Mouse (Mus musculus) spleen, adult 10 weeks (tissue): ENCODE data around the gene Phf13. TPM values are rescaled to one million over a fixed set of nuclear protein-coding genes. Genes with fewer than 3 reads are reported as not detected.

Experiments
- polyA plus RNA-seq: library from polyadenylated mRNA; stranded (reverse); fragments of 350-450 nt; fragmentation: Illumina TruSeq; extraction: RNeasy Lipid Tissue Mini Kit (QIAGEN cat#74804); gene quantifications from one replicate; pipeline ENCODE4 v1.2.3, GENCODE M21; 2015; ENCODE audit warnings: low replicate concordance; ENCODE audit not compliant: insufficient read depth

Gene Phf13
- polyA plus RNA-seq: 6.4 TPM

DNA sequence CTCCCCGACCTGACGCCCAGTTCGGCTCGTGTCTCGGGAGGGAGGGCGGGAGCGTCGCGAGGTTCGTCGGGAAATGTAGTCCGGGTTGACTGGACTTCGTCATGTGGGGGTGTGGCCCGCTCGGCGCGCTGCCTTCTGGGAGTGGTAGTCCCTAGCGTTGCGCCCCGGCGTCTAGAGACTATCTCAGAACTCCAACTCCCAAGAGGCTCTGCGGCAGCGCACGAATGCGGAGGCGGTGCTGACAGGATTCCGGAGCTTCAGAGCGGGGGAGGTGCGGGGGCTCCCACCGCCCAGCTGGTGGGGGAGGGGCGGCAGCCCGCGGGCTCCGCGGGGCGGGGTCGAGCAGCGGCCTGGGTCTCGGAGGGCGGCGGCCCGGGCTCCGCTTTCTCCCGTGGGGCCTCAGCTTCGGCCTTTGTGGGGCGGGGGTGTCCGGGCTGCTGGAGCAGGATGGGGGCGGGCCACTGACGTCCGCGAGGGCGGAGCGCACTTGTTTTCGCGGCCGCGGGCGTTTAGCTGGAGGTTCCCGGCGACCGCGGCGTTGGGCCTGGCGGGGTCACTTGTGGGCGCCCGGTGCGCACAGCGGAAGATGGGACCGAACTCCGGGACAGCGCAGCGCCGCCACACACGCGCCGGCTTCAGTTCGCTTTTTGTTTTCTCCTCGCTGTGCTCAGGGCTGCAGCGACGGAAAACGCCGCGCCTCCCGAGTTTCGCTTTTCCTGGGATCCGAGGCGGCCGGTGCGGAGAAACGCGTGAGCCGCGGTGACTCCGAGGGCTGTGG is at the start of gene Phf13:
Gene Phf13 (minus strand): TSS at position 86 of the 778 bp plus-strand sequence.

DNA sequence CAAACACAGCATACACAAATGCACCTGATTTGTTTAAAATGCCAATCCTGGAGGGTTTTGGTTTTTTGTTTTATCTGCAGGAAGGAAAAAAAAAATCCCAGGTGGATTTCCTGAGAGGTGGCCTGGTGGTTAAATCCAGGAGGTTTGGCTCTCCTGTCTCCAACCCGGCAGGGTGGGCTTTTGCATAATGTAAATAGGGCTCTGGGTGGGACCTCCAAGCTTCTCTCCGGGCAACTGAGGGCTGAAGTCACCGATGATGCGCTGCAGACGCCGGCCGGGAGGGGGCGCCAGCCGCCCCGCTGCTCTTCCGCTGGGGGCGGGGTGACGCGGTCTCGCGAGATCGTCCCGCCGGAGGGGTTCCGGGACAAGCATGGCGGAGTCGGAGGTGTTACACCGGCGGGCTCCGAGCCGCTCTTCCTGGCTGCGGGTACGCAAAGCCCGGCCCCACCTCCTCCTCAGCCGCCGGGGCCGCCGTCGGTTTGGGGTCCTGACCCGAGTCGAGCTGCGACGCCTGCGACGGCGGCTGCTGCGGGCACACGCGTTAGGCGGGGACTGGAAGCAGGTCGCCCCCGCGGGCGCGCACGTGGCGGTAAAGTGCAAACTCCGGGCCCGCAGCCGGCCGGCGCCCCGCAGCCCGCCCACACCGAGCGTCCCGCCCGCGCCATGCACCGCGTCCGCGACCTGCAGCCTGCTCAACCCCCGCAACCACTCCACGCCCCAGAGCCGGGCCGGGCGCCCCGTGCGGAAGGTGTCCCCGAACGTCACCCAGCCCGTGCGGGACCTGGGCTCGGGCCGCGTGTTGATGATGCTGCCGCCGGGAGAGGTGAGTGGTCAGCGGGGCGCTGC is 43.1 kb upstream of the Phf13 start, which contains the start of gene Nol9:
Gene Nol9 (plus strand): TSS at position 337 of the 846 bp plus-strand sequence.

DNA sequence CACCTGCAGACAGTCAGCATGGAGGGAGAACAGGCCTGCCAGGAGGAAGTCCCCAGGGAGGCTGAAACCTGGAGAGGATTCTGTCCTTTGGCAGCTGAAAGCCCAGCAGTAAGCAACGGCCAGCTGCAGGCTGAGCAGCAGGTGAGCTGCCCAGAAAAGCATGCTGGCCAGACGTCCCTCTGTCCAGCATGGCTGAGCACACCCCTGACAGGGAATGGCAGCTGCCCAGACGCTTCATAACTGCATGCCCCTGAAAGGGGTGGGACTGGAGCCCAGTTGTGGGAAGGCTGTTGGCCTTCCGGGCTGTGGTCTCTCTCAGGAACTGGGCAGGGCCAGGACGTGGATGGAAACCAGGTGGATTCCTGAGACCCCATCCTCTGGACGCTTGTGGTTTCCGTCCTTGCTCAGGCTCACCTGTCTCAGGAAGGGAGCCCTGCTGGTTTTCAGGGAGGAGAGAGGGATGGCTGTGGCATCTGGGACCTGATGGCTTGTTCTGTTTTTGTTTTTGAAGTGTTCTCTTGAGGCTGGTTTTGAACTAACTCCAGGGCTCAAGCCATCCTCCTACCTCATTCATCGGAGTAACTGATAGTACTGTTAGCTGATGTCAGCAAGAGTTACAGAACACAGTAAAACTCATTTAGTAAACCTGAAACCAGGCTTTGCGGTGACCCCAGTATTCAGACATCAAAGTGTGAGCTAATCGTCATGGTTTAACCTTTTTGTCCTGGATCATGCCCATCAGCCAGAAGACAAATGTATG is 42.3 kb upstream of the Phf13 start, which contains the start of gene Tas1r1:
Gene Tas1r1 (minus strand): TSS at position 344 of the 760 bp plus-strand sequence.

DNA sequence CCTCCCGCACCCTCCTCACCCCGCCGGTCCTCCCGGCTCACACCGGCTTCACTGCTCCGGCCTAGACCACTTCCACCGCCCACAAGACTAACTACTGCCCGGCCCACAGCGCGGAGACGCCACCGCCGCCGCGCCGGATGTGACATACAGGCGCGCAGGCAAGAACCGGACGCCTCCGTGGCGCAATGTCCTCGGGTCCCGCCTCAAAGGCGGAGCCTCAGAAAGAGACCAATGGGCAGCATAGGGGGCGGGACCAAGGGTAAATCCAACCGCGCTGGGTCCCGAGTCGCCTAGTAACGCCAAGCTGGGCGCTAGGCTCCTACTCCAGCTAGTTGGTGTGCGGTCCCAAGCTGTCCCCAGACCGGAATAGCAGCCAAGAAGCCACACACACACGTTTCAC is 31.5 kb upstream of the Phf13 start, which contains the start of gene Zbtb48:
Gene Zbtb48 (minus strand): TSS at position 148 of the 400 bp plus-strand sequence.

DNA sequence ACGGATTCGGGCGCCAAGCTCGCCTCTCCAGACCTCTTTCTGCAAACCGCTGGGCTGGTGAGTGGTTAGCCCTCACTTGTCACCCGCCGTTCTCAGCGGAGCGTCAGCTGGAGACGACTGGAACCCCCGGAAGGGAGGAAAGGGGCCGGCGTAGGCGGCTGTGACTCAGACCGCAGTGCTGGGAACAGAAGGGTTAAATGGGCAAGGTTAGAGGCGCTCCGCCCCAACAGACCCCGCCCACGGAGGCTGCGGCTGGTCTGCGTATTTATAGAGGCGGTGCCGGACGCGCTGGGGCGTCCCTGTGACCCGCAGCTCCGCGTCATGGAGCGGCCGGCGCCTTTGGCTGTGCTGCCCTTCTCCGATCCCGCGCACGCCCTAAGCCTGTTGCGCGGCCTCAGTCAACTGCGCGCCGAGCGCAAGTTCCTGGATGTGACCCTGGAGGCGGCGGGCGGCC is 12.6 kb upstream of the Phf13 start, which contains the start of gene Klhl21:
Gene Klhl21 (plus strand): TSS at position 182 of the 454 bp plus-strand sequence.

DNA sequence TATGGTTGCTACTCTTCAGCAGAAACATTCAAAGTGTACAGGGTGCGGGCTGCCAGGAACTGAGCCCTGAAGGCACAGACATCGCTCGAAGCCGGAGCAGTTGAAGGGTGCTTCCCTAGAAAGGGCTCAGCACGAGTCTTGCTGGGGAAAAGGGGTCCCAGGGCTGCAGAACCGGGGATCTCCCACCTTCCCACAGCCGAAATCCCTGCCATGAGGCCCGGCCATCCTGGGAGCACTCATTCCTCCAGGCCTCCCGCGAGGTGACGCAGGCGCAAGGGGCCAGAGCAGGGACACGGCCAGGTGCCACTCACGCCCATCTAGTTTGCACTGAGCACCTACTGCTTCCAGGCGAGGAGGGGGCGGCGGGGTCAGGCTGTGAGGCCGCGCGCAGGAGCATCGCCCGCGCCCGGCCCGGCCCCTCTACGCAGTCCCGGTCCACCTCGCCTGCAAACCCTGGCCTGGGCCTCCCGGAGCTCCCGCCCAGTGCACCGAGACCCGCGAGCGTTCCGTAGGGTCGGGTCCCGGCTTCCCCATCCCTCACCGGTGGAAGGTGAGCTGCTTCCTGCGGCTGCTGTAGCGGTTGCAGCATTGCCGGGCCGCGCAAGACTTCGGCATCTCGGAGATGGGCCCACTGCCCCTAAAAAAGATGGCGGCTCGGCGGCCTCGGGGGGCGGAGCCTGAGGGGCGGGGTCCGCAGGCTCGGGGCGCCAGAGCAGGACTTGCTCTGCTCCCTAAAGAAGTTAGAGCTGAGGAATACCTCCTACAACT is 7.5 kb downstream of the Phf13 start, which contains the start of gene Thap3:
Gene Thap3 (minus strand): TSS at position 656 of the 768 bp plus-strand sequence.

Other genes starting within 250 kb of the Phf13 start
- gene Camta1, start 134.4 kb downstream of the Phf13 start, polyA plus RNA-seq: 45.7 TPM
- 55.6 TPM for gene Dnajc11, start 62.6 kb downstream of the Phf13 start, polyA plus RNA-seq
- gene Thap3, start 7.3 kb downstream of the Phf13 start, polyA plus RNA-seq: 7.9 TPM
- 7.9 TPM for gene Klhl21, start 12.5 kb upstream of the Phf13 start, polyA plus RNA-seq
- gene Zbtb48, start 31.4 kb upstream of the Phf13 start, polyA plus RNA-seq: 9.2 TPM
- not detected for gene Tas1r1, start 42.3 kb upstream of the Phf13 start, polyA plus RNA-seq
- 29.8 TPM for gene Nol9, start 43.1 kb upstream of the Phf13 start, polyA plus RNA-seq
- 1.6 TPM for gene Plekhg5, start 76.2 kb upstream of the Phf13 start, polyA plus RNA-seq
- gene Tnfrsf25, start 119.7 kb upstream of the Phf13 start, polyA plus RNA-seq: 5.4 TPM
- 0.79 TPM for gene Espn, start 156.1 kb upstream of the Phf13 start, polyA plus RNA-seq
- gene Hes2, start 162.6 kb upstream of the Phf13 start, polyA plus RNA-seq: 0.08 TPM
- 10.9 TPM for gene Acot7, start 181.9 kb upstream of the Phf13 start, polyA plus RNA-seq